Mouse (Mus musculus) heart, embryonic 14.5 days (tissue): ENCODE measurements around the gene Nr2e1. TPM values are rescaled to one million over a fixed set of nuclear protein-coding genes. Genes with fewer than 3 reads are reported as not detected.
A peak's percentile ranks its signal among the peaks of the same experiment; 100 is the strongest.

Source experiments
- ATAC-seq: fragments of 200-750 bp; cut with Nextera tagmentation; 2 replicates; pipeline ENCODE4 v1.8.0; 2017; ENCODE audit warnings: low read depth, moderate TSS enrichment; ENCODE audit not compliant: insufficient number of reproducible peaks, insufficient read depth, low FRiP score
- H3K27ac ChIP-seq, 2 experiments: fragments of 200-500 bp in 1 of 2; fragments of 300-500 bp in 1 of 2; sonication (generic) in 1 of 2; replicated peaks in 1 of 2; 2 replicates each; pipeline ENCODE4 v1.5.1; 2012 to 2014; ENCODE audit warnings: low read depth in 2 of 2, low read length in 2 of 2, control low read depth in 1 of 2, mild to moderate bottlenecking in 1 of 2, mixed read lengths in 1 of 2; ENCODE audit not compliant: control insufficient read depth in 1 of 2, insufficient read depth in 1 of 2
- H3K27me3 ChIP-seq: fragments of 300-500 bp; sonication (generic); 2 replicates; pipeline ENCODE4 v1.6.1; 2014; ENCODE audit warnings: mild to moderate bottlenecking, low read length, control low read depth; ENCODE audit not compliant: control insufficient read depth, insufficient read depth
- H3K36me3 ChIP-seq: fragments of 300-500 bp; sonication (generic); 2 replicates; pipeline ENCODE4 v1.6.1; 2014; ENCODE audit warnings: mild to moderate bottlenecking, control low read depth, low read length, mixed read lengths; ENCODE audit not compliant: control insufficient read depth, insufficient read depth
- H3K4me1 ChIP-seq, 2 experiments: fragments of 200-500 bp in 1 of 2; fragments of 300-500 bp in 1 of 2; sonication (generic) in 1 of 2; 2 replicates each; pipeline ENCODE4 v1.6.1; 2012 to 2014; ENCODE audit warnings: low read length in 2 of 2, control low read depth in 1 of 2, mixed read lengths in 1 of 2; ENCODE audit not compliant: control insufficient read depth in 2 of 2, insufficient read depth in 2 of 2
- H3K4me2 ChIP-seq: fragments of 300-500 bp; sonication (generic); 2 replicates; pipeline ENCODE4 v1.6.1; 2014; ENCODE audit warnings: mild to moderate bottlenecking, low read length
- H3K4me3 ChIP-seq, 2 experiments: fragments of 200-500 bp in 1 of 2; fragments of 300-500 bp in 1 of 2; sonication (generic) in 1 of 2; 2 replicates each; pipeline ENCODE4 v1.5.1; 2012 to 2014; ENCODE audit warnings: low read length in 2 of 2, mild to moderate bottlenecking in 2 of 2, control low read depth in 1 of 2, low read depth in 1 of 2, moderate library complexity in 1 of 2; ENCODE audit not compliant: control insufficient read depth in 1 of 2, insufficient read depth in 1 of 2
- H3K9ac ChIP-seq: fragments of 300-500 bp; sonication (generic); 2 replicates; pipeline ENCODE4 v1.6.1; 2014; ENCODE audit warnings: mild to moderate bottlenecking, low read length
- H3K9me3 ChIP-seq: fragments of 300-500 bp; sonication (generic); 2 replicates; pipeline ENCODE4 v1.6.1; 2016; ENCODE audit warnings: low read length, control low read depth; ENCODE audit not compliant: control insufficient read depth
- WGBS: fragments of 180-500 bp; shearing (Covaris S2); extraction: QIAGEN DNeasy Blood & Tissue Kit; methylation state at CpG from one replicate; pipeline ENCODE4 v1.1.7; 2014; 5-methylcytosine and 5-hydroxymethylcytosine counted together
- polyA plus RNA-seq: library from polyadenylated mRNA; unstranded; fragments of >200 nt; fragmentation: Nextera tagmentation; extraction: Ambion mirVana; gene quantifications from 2 replicates; pipeline ENCODE4 v1.2.1, GENCODE M21; 2014

Gene Nr2e1
- not detected in 2 replicates for polyA plus RNA-seq

DNA sequence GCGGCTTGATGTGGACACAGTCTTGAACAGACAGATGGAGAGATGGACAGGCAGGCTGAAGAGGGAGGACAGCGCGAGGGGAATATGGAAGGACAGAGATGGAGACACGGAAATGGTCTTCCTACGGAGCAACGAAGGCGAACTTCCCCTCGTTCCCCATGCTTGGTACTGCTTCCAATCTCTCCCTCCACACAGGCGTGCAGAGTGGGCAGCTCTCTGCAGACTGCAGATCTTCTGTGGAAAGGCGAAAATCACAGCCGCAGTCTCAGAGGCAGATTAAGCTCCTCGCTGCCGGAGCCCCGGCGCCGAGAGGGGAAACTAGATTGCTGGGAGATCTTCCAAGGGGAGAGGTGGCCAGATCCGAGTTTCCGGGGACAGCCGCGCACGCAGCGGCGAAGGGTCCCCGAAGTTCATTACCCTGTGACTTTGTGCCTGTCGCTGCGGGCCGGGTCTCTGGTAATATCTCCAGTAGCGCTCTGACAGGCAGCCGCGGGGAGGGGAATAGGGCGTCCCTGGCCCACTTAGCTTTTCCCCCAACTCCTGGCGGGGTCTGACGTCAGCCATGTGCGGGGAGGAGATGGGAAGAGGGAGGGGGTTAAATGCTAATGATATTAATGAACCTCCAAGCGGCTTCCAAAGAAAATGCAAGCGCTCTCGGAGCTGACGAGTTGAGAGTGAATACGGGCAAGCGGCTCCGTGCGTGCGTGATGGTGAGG is at the start of gene Nr2e1, which contains the start of gene Ostm1:
Gene Nr2e1, minus strand, starts transcription at position 476 of the 716 bp plus-strand sequence.
Gene Ostm1, plus strand, starts transcription at position 666 of the 716 bp plus-strand sequence.
- Histone ChIP-seq H3K27ac (no peak within 1 kb of the TSS), H3K9ac (no peak within 1 kb of the TSS), H3K4me2 (peak within 1 kb of the TSS; percentile 57), H3K27me3 (peaks cover 98% of the 10 kb centered on the region), H3K36me3 (no peaks in the 10 kb centered on the region), H3K4me1 (peaks cover 5 to 30% of the 10 kb centered on the region in 2 experiments; a peak in 3 of 4 replicates), H3K4me3 (peak within 1 kb of the TSS; percentile 11 to 39), H3K9me3 (0 out of 2 replicates have a peak, but pooled peaks cover 3% of the 10 kb centered on the region)
- ATAC-seq = no peak
- under 1% methylated on average over 43 of the region's 43 CpGs for WGBS

DNA sequence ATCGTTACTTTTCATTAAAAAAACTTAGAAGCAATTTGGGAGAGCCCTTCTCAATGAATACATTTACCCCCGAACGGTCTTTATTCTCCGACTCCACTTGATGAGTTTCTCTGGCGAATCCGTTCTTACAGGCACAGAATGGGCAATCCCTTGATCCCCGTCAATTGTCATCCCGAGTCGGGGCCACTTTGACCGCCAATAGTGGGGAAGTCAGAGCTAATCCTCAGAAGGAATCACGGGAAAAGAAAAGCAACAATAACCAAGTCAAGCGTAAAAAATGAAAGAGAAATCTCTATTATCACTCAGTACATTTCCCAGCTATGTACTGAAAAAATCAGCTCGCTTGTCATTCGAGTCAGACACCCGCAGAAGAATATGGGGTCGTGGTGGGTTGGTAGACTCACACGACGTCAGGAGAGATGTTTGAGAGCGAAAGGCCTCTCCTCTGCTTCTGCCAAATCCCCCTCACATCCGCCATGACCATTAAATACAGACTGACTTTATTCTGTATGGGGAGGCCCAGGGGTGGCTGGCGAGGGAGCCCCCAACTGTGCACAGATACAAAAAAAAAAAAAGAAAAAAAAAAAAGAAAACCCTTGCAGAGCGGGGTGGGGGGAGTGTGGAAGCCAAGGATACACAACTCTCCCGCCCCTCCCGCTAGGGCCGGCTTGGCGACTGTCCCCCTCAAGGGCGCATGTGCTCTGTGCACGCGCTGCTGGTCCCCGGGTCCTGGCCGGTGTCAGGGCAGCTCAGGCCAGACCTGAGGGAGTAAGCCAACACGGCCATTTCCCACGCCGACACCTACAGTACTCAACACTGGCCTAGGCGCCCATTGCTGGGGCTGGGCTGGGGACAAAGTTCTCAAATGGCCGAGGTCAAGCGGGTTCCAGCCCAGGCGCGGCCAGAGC is 49.3 kb upstream of the Nr2e1 start:
- Histone ChIP-seq H3K27me3 (peaks cover 99% of the 10 kb centered on the region), H3K9me3 (no peaks in the 10 kb centered on the region), H3K9ac (no peak overlapping the region), H3K4me3 (peak overlapping the region; percentile 33 to 44), H3K36me3 (no peaks in the 10 kb centered on the region), H3K27ac (no peak overlapping the region), H3K4me2 (peak overlapping the region; percentile 77), H3K4me1 (peaks cover 13 to 43% of the 10 kb centered on the region in 2 experiments)
- no peak for ATAC-seq
- WGBS = under 1% methylated on average over 39 of the region's 39 CpGs

DNA sequence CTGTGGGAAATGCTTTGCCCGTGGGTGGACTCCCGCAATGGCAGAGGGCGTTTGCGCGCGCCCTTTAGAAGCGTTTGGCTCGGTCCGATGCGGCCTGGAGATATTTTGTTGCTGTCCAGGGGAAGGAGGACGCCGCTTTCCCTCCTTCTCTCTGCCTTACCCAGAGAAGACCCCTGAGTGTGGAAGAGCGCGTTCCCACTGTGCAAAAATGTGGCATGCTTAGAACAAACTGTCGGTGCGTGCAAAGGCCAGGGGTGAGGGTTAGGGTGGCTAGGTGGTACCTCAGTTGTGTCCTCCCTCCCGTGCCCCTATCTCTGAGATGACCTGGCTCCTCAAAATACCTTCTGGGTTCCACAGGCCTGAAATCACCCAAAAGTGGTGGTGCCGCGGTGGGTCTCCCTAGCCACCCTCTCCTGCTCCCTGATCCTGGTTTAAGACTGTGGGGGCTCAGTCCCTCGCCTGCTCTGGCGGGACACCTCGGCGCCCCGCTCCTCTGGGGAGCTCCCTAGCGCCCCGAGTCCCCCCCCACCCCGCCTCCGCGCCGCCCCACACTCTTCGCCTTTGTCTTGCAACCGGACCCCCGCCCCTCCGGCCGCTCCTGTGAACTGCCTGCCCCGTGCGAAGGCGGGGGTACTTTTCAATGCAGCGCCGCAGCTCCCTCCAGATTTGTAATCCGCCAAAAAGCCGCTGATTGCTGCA is 48.5 kb upstream of the Nr2e1 start:
- WGBS = 1% methylated on average over 41 of the region's 42 CpGs
- Histone ChIP-seq H3K4me1 (peaks cover 13 to 40% of the 10 kb centered on the region in 2 experiments), H3K9me3 (no peaks in the 10 kb centered on the region), H3K27me3 (peaks cover 97% of the 10 kb centered on the region), H3K36me3 (no peaks in the 10 kb centered on the region), H3K4me3 (peak overlapping the region in 1 of 2 experiments; percentile 44; a peak in 2 of 4 replicates), H3K9ac (no peak overlapping the region), H3K27ac (no peak overlapping the region), H3K4me2 (peak overlapping the region; percentile 77)
- ATAC-seq = no peak

DNA sequence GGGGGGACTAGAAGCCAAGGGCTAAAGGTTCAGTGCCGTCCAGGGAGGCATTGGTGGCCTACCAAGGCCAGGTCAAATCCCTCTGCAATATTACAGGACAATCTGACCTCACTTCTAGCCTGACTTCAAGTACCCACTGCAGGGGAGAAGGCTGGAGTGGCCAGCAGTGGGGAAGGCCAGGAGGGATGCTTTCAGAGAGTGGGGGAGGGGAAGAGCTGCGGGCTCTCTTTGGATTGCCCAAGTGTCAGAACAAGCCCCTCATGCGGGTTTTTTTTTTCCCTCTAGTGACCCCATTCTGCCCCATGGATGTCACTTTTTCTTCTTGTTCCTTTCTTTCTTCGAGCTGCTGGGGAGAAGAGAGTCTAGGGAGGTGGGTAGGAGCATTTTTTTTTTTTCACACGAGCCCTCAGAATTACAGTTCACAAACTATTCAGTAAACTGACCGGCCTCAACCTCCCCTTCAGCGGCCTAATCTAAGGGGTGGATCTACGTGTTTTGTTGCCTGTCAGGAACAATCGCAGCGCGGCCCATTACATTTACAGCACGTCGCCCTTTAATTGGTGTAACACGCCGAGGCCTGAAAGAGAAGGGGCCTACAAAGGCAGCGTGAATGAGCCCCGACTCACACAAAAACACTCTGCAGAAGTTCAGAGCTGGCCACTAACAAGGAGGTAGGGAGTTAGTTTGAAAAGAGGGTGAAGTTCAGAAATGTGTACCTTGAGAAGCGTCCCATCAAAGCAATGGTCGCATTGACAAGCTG is 47.3 kb upstream of the Nr2e1 start:
- H3K27me3 ChIP-seq = peaks cover 86% of the 10 kb centered on the region
- no peak overlapping the region for H3K4me2 ChIP-seq
- no peak overlapping the region for H3K4me3 ChIP-seq
- H3K9ac ChIP-seq = no peak overlapping the region
- peaks cover 9 to 30% of the 10 kb centered on the region in 2 experiments; a peak in 3 of 4 replicates for H3K4me1 ChIP-seq
- no peak overlapping the region for H3K27ac ChIP-seq
- no peaks in the 10 kb centered on the region for H3K9me3 ChIP-seq
- WGBS = 6% methylated on average over 19 of the region's 19 CpGs
- H3K36me3 ChIP-seq = no peaks in the 10 kb centered on the region
- no peak for ATAC-seq

DNA sequence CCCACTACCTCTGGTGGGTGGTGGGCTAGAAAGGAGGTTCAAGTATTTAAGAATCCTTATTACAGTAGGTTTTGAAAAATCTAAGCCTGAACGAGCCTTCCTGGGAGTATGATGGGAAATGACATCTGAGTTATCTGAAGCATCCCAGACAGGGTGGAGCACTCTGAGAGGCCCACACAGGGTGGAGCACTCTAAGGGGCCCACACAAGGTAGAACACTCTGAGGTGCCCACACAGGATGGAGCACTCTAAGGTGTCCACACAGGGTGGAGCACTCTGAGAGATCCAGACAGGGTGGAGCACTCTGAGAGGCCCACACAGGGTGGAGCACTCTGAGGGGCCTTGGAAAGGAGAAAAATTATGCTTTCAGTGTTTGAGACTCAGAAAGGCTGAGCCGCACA is 42.5 kb upstream of the Nr2e1 start:
- H3K9me3 ChIP-seq = no peaks in the 10 kb centered on the region
- peaks cover 38% of the 10 kb centered on the region for H3K27me3 ChIP-seq
- H3K36me3 ChIP-seq = no peaks in the 10 kb centered on the region
- no peak overlapping the region for H3K4me2 ChIP-seq
- no peak for ATAC-seq
- H3K9ac ChIP-seq = no peak overlapping the region
- H3K4me3 ChIP-seq = no peak overlapping the region
- H3K27ac ChIP-seq = no peak overlapping the region
- WGBS = 70% methylated on average over 2 of the region's 2 CpGs
- H3K4me1 ChIP-seq = no peaks in the 10 kb centered on the region

DNA sequence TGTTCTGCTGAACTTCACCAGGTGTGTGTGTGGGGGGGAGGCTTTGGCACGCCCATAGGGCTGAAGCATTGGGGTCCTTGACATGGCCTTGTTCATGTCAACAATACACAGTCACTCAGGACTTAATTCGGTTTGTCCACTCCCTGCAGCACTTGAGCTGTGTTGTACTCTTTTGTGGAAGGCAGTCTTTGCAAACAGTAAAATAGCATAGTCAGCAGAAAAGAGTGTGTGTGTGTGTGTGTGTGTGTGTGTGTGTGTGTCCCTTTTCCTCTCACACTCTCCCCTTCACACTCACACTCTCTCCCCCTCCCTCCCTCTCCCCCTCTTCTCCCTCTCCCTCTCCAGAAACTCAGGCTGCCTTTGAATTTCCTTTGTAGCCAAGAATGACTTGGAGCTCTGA is 34.9 kb upstream of the Nr2e1 start:
- WGBS = 41% methylated on average over 2 of the region's 2 CpGs
- ATAC-seq = no peak
- no peak overlapping the region for H3K9ac ChIP-seq
- H3K4me2 ChIP-seq = no peak overlapping the region
- no peak overlapping the region for H3K4me3 ChIP-seq
- H3K4me1 ChIP-seq = peaks cover under 1 to 3% of the 10 kb centered on the region in 2 experiments; a peak in 1 of 4 replicates
- peaks cover 37% of the 10 kb centered on the region for H3K27me3 ChIP-seq
- H3K9me3 ChIP-seq = peaks cover 4% of the 10 kb centered on the region; the same call in 1 of the 2 replicates
- H3K36me3 ChIP-seq = no peaks in the 10 kb centered on the region
- no peak overlapping the region for H3K27ac ChIP-seq
